Mouse (Mus musculus) C3H10T1/2 (cell line): ENCODE measurements around the gene Olfr920. TPM values are rescaled to one million over a fixed set of nuclear protein-coding genes. Genes with fewer than 3 reads are reported as not detected.

Source experiments
- polyA plus RNA-seq, 2 experiments: library from polyadenylated mRNA; unstranded; fragments of >200 nt; fragmentation: generic; extraction: Trizol; gene quantifications; one replicate each; pipeline ENCODE4 v1.2.1; 2012; ENCODE audit warnings: missing spikeins in 2 of 2

The Olfr920 gene
- under 1 TPM in 1 of 2 experiments, not detected in 1; 0.04 TPM for polyA plus RNA-seq

GRCm38 (mm10) chr9:38751999-38752398, at the start of gene Olfr920:
Gene Olfr920, plus strand, starts transcription at chr9:38752299.

DNA sequence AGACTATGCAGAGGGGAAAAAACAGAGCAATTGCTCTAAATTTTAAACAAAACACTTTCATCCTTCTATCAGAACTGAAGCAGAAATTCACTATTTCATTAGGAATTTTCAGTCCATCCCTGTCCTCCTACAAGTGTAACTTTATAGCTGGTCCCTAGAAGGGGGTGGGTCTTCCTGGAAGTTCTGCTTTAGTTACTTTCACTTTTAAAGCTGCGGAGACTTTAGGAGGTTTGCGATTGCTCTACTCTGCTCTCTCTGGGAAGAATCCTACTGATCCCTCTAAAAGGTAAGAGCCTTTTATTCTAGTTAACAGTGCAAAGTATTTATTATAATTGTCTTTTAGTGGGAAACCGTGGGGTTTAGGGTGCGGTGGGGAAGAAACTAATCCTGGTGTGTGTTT, 34.0 kb upstream of the Olfr920 start, which contains the start of gene Vwa5a:
Vwa5a (plus strand) TSS at position 167 of the 400 bp plus-strand sequence.

DNA sequence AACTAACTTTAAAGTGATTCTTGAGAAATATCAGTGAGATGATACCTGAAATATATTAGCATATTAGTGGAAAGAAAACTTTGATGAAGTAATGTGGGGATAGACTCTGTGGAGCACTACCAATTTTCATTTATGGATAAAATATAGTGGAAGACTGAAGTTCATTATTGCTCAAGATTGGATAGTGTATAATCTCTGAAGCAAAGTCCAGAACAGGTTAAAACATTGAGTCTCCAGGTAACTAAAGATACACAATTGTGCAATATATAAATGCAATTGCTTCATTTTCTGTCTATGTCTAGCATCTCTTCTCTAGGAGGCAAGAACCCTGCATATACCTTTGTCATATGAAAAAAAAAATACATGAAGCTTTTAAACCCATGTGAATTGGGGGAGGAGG, 20.7 kb downstream of the Olfr920 start, which contains the start of gene Olfr921:
Olfr921 (plus strand) TSS at position 301 of the 400 bp plus-strand sequence.

Other genes with a start within 250 kb of the Olfr920 start
- gene Olfr911-ps1, start 230.7 kb upstream of the Olfr920 start, polyA plus RNA-seq = not detected
- not detected for gene Olfr910, start 214.4 kb upstream of the Olfr920 start, polyA plus RNA-seq
- not detected for gene Olfr912, start 172.1 kb upstream of the Olfr920 start, polyA plus RNA-seq
- gene Olfr913, start 159.5 kb upstream of the Olfr920 start, polyA plus RNA-seq = not detected
- not detected for gene Olfr914, start 147.2 kb upstream of the Olfr920 start, polyA plus RNA-seq
- not detected for gene Olfr916, start 92.4 kb upstream of the Olfr920 start, polyA plus RNA-seq
- not detected for gene Olfr917, start 86.5 kb upstream of the Olfr920 start, polyA plus RNA-seq
- gene Olfr918, start 77.7 kb upstream of the Olfr920 start, polyA plus RNA-seq = not detected
- not detected for gene Olfr919, start 48.6 kb upstream of the Olfr920 start, polyA plus RNA-seq
- gene Vwa5a, start 34.0 kb upstream of the Olfr920 start, polyA plus RNA-seq = 10 to 100 TPM in 1 of 2 experiments, 1 to 10 TPM in 1; 1.2 to 22.6 TPM
- gene Olfr921, start 20.8 kb downstream of the Olfr920 start, polyA plus RNA-seq = not detected
- not detected for gene Olfr922, start 62.3 kb downstream of the Olfr920 start, polyA plus RNA-seq
- not detected for gene Olfr923, start 74.2 kb downstream of the Olfr920 start, polyA plus RNA-seq
- not detected for gene Olfr924, start 92.2 kb downstream of the Olfr920 start, polyA plus RNA-seq
- not detected for gene Olfr26, start 102.8 kb downstream of the Olfr920 start, polyA plus RNA-seq
- gene Olfr926, start 124.8 kb downstream of the Olfr920 start, polyA plus RNA-seq = not detected
- not detected for gene Olfr930, start 177.5 kb downstream of the Olfr920 start, polyA plus RNA-seq
- gene Olfr933, start 220.0 kb downstream of the Olfr920 start, polyA plus RNA-seq = not detected
- not detected for gene Olfr934, start 236.0 kb downstream of the Olfr920 start, polyA plus RNA-seq
- gene Olfr935, start 247.4 kb downstream of the Olfr920 start, polyA plus RNA-seq = not detected